Mouse (Mus musculus) c-Kit-positive CD71-positive TER-119-negative erythroid progenitor cells, embryonic 14.5 days (primary cell): ENCODE data around the gene Ppp1r13b.
A peak's percentile ranks its signal among the peaks of the same experiment; 100 is the strongest.

Experiments used
- DNase-seq: peaks from one replicate; pipeline ENCODE4 v3.0.0-alpha.2; 2013; ENCODE audit warnings: low read depth

Gene Ppp1r13b

GRCm38 (mm10) chr12:111791474-111792104 lies 116.3 kb downstream of the Ppp1r13b start:
- DNase-seq = no peak

- no peak for DNase-seq
These were observed 117.3 kb downstream of the Ppp1r13b start for GRCm38 (mm10) chr12:111790631-111791030.

- DNase-seq = no peak
These were observed 117.8 kb downstream of the Ppp1r13b start for GRCm38 (mm10) chr12:111790090-111790489.

GRCm38 (mm10) chr12:111787015-111787414 lies 120.9 kb downstream of the Ppp1r13b start:
- peak; percentile 20 for DNase-seq

GRCm38 (mm10) chr12:111785174-111785573 lies 122.7 kb downstream of the Ppp1r13b start:
- no peak for DNase-seq

GRCm38 (mm10) chr12:111779544-111779943 lies 128.4 kb downstream of the Ppp1r13b start:
- no peak for DNase-seq
